Mouse (Mus musculus) forebrain, embryonic 13.5 days (tissue): Measurements from ENCODE around the gene Dph6. TPM values are rescaled to one million over a fixed set of nuclear protein-coding genes. Genes with fewer than 3 reads are reported as not detected.
"Not testable (repeated sequence)": the region's sequence is repeated elsewhere in the genome, so short reads cannot be mapped to it uniquely, and the experiment has no call there.

ENCODE experiments used
- ATAC-seq: fragments of 200-750 bp; cut with Nextera tagmentation; 2 replicates; pipeline ENCODE4 v1.8.0; 2017
- H3K27ac ChIP-seq: fragments of 300-500 bp; sonication (generic); 2 replicates; pipeline ENCODE4 v1.5.1; 2015; ENCODE audit warnings: inconsistent platforms, mild to moderate bottlenecking, moderate library complexity
- H3K27me3 ChIP-seq: fragments of 300-500 bp; sonication (generic); 2 replicates; pipeline ENCODE4 v1.6.1; 2015; ENCODE audit warnings: mild to moderate bottlenecking, inconsistent platforms
- H3K36me3 ChIP-seq: fragments of 300-500 bp; sonication (generic); 2 replicates; pipeline ENCODE4 v1.6.1; 2015; ENCODE audit warnings: mild to moderate bottlenecking, inconsistent platforms; ENCODE audit not compliant: poor library complexity, severe bottlenecking
- H3K4me1 ChIP-seq: fragments of 300-500 bp; sonication (generic); 2 replicates; pipeline ENCODE4 v1.6.1; 2015; ENCODE audit warnings: inconsistent platforms
- H3K4me2 ChIP-seq: fragments of 300-500 bp; sonication (generic); 2 replicates; pipeline ENCODE4 v1.6.1; 2015; ENCODE audit warnings: inconsistent platforms, mild to moderate bottlenecking, moderate library complexity
- H3K4me3 ChIP-seq: fragments of 300-500 bp; sonication (generic); 2 replicates; pipeline ENCODE4 v1.5.1; 2015; ENCODE audit warnings: mild to moderate bottlenecking, inconsistent platforms
- H3K9ac ChIP-seq: fragments of 300-500 bp; sonication (generic); 2 replicates; pipeline ENCODE4 v1.6.1; 2015; ENCODE audit warnings: mild to moderate bottlenecking, inconsistent platforms
- H3K9me3 ChIP-seq: fragments of 300-500 bp; sonication (generic); replicated peaks from 2 replicates; pipeline ENCODE4 v1.6.1; 2016; ENCODE audit warnings: inconsistent platforms
- WGBS: fragments of 180-500 bp; shearing (Covaris S2); methylation state at CpG from one replicate; pipeline ENCODE4 v1.1.7; 2015; 5-methylcytosine and 5-hydroxymethylcytosine counted together
- polyA plus RNA-seq: library from polyadenylated mRNA; unstranded; fragments of >200 nt; fragmentation: Nextera tagmentation; extraction: Ambion mirVana; gene quantifications from 2 replicates; pipeline ENCODE4 v1.2.1, GENCODE M21; 2015

Dph6 gene
- polyA plus RNA-seq, 1 experiment from 2014 or later: 22.5 TPM

DNA sequence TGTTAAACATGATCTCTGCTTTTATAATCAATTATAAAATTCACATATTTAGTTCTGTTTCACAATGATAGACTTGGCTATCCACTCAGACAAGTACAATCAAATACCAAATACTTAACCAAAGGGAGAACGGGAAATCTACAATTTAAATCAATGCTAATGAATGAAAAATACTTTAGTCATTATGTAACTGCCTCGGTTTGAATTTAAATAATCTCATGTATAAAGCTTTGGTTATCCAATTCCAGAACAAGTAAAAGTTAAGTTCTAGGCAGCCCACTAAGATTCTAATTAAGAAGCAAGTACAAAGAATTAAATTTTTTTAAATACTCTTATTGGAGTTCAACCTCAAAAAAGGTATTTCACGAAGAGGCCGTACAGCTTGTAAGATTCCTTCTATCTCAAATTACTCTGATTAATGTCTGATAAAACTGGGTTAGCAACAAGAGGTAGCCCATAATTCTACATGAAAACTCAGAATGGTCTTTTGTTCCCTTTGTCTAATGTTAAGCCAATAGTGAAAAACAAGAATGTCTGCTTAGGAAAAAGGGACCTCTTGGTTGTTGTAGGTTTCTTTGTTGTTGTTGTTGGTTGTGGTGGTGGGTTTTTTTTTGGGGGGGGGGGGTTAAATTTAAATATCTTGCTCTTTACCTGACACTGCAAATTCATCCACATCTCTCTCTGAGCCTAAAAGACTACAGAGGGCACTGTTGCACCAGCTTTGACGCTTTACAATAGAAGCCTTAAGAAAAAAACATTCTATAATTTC is 32.8 kb downstream of the Dph6 start:
- no peaks in the 10 kb centered on the region for H3K9me3 ChIP-seq

DNA sequence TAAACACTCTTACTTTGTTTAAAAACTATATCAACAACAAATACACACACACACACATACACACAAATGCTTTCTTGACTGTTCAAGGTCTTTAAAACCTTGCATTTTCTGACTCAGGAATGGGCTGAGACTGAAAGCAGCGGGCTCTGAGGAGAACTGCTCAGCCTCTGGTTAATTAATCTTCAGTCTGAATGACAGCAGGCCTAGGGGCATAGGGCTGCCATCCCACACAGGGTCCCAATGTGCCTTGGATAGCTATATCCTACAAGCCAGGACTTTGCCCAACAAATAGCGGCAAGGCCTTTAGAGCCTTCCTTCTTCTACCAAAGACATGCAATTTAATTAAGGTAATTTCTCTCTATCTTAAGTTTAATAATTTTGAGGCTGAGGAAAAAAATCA is 43.2 kb downstream of the Dph6 start:
- peak; percentile 84 for ATAC-seq
- no peaks in the 10 kb centered on the region for H3K36me3 ChIP-seq
- H3K9me3 ChIP-seq: no peaks in the 10 kb centered on the region
- H3K4me3 ChIP-seq: no peak overlapping the region
- H3K9ac ChIP-seq: no peak overlapping the region
- no peaks in the 10 kb centered on the region for H3K27me3 ChIP-seq
- no peak overlapping the region for H3K27ac ChIP-seq
- H3K4me2 ChIP-seq: no peak overlapping the region
- WGBS: 9% methylated on average over 2 of the region's 2 CpGs
- peaks cover 19% of the 10 kb centered on the region for H3K4me1 ChIP-seq

More for the DNA sequence above, 32.8 kb downstream of the Dph6 start:
- Histone ChIP-seq H3K4me2 (no peak overlapping the region), H3K9ac (no peak overlapping the region), H3K36me3 (no peaks in the 10 kb centered on the region), H3K27ac (0 out of 2 replicates have a peak overlapping the region, but pooled peaks have one; percentile 8), H3K4me1 (peaks cover 34% of the 10 kb centered on the region), H3K4me3 (no peak overlapping the region), H3K27me3 (no peaks in the 10 kb centered on the region)
- 9% methylated on average over 5 of the region's 5 CpGs for WGBS
- peak; percentile 80 for ATAC-seq

DNA sequence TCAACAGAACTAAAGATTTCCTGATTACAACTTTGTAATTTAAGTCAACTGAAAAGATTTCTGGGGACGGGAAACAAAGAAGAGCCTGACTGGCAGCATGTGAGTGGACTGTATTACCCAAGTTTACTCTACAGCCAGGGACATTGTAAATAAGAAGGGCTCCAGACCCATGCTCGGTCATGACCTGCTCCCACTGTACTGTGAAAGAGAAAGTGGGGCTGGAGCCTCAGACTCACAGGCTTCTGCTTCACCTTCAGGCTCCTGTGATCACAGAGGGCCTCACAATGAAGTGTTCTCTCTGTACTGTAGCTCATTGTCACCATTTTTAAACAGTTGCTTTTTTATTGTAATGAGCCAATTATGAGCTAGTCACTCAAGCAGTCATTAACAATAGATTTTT is 44.7 kb downstream of the Dph6 start:
- Histone ChIP-seq H3K27ac (no peak overlapping the region), H3K4me3 (no peak overlapping the region), H3K36me3 (no peaks in the 10 kb centered on the region), H3K4me2 (0 out of 2 replicates have a peak overlapping the region, but pooled peaks have one; percentile 0), H3K4me1 (peaks cover 19% of the 10 kb centered on the region), H3K27me3 (no peaks in the 10 kb centered on the region), H3K9me3 (no peaks in the 10 kb centered on the region), H3K9ac (no peak overlapping the region)
- 2% methylated on average over 2 of the region's 2 CpGs for WGBS
- peak; percentile 88 for ATAC-seq

DNA sequence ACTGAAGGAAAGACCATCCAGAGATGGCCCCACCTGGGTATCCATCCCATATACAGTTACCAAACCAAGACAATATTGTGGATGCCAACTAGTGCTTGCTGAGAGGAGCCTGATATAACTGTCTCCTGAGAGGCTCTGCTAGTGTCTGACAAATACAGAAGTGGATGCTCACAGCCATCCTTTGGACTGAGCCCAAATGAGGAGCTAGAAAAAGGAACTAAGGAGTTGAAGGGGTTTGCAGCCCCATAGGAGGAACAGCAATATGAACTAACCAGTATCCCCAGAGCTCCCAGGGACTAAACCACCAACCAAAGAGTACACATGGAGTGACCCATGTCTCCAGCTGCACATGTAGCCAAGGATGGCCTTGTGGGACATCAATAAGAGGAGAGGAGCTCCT is 49.6 kb downstream of the Dph6 start:
- H3K27ac ChIP-seq, H3K4me1 ChIP-seq, H3K4me2 ChIP-seq, H3K27me3 ChIP-seq, ATAC-seq, H3K9me3 ChIP-seq, H3K4me3 ChIP-seq, H3K36me3 ChIP-seq, H3K9ac ChIP-seq: not testable (repeated sequence)

DNA sequence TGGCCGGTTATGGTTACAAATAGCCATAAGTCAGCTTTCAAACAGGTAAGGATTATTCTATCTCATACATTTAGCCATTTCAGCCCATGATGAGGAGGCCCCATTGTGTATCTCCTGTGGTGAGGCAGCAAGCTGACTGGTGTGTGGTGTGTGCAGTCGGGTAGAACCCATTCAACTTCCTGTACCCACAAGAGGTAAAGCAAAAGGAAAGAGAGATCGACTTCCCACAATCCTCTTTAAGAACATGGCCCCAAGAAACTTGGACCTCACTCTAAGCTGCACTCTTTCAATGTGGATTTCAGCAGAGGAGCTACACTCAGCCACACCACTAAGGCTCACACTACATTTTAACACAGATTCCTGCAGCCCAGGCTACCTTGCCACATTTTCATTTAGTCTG is 53.6 kb downstream of the Dph6 start:
- 85% methylated on average over 3 of the region's 3 CpGs for WGBS
- H3K9ac ChIP-seq: no peak overlapping the region
- H3K27me3 ChIP-seq: no peaks in the 10 kb centered on the region
- no peak overlapping the region for H3K4me2 ChIP-seq
- no peaks in the 10 kb centered on the region for H3K36me3 ChIP-seq
- no peaks in the 10 kb centered on the region for H3K4me1 ChIP-seq
- ATAC-seq: no peak
- no peaks in the 10 kb centered on the region for H3K9me3 ChIP-seq
- H3K27ac ChIP-seq: no peak overlapping the region
- no peak overlapping the region for H3K4me3 ChIP-seq

DNA sequence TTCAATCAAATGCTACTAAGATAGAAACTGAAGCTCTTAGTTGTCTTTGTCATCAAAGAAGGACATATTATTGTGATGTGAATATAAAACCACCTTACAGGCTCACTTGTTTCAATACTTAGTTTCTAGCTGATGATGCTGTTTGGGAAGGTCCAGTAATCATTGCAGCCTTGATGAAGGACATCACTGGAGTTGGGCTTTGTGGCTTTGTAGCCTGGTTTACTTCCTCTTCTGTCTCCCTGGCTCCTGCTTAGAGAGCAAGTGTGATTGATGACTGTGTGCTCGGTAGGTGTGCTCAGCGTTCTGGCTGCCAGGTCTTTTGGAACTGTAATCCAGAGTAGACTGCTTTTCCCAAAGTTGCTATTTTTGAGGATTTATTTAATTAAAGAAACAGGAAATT is 55.0 kb downstream of the Dph6 start:
- Histone ChIP-seq H3K9ac (no peak overlapping the region), H3K27ac (no peak overlapping the region), H3K4me1 (no peaks in the 10 kb centered on the region), H3K4me3 (no peak overlapping the region), H3K4me2 (no peak overlapping the region), H3K36me3 (no peaks in the 10 kb centered on the region), H3K9me3 (no peaks in the 10 kb centered on the region), H3K27me3 (no peaks in the 10 kb centered on the region)
- no peak for ATAC-seq
- WGBS: 86% methylated on average over 2 of the region's 2 CpGs

DNA sequence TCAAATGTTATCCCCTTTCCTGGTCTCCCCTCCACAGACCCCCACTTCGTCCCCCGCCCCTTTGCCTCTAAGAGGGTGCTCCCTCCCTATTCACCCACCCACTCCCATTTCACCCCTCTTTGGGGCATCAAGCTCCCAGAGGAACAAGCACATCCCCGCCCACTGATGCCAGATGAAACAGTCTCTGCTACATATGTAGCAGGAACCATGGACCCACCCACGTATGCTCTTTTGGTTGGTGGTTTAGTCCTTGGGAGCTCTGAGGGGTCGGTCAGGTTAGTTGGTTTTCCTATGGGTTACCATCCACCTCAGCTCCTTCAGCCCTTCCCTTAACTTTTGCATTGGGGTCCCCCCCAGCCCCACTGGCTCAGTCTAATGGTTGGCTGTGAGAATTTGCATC is 61.4 kb downstream of the Dph6 start:
- Histone ChIP-seq H3K4me1 (peaks cover 4% of the 10 kb centered on the region; the same call in 1 of the 2 replicates), H3K27ac (no peak overlapping the region), H3K4me2 (no peak overlapping the region), H3K27me3 (no peaks in the 10 kb centered on the region), H3K9ac (no peak overlapping the region), H3K9me3 (no peaks in the 10 kb centered on the region), H3K36me3 (no peaks in the 10 kb centered on the region), H3K4me3 (no peak overlapping the region)
- 91% methylated on average over 5 of the region's 5 CpGs for WGBS
- no peak for ATAC-seq

DNA sequence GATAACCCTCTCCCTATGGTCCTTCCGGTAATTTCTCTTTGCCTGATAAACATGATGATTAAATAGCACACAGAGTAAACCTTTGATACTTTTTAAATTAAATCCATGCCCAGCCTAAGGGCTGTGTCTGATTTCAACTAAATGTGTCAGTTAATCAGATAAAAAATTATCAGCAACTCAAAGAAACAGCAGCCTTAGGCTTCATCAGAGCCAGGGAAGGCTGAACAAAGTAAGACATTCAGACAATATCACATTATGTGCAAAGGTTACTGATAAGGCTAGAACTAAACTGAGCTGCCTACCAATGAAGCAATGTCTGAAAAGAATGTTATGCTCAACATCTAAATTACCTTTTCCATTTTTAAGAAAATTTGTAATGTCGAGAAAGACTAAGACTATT is 74.0 kb downstream of the Dph6 start:
- ATAC-seq: no peak
- no peak overlapping the region for H3K27ac ChIP-seq
- 92% methylated on average over 2 of the region's 2 CpGs for WGBS
- H3K27me3 ChIP-seq: no peaks in the 10 kb centered on the region
- no peaks in the 10 kb centered on the region for H3K36me3 ChIP-seq
- no peak overlapping the region for H3K4me3 ChIP-seq
- H3K9me3 ChIP-seq: no peaks in the 10 kb centered on the region
- H3K4me2 ChIP-seq: no peak overlapping the region
- H3K4me1 ChIP-seq: no peaks in the 10 kb centered on the region
- H3K9ac ChIP-seq: no peak overlapping the region

DNA sequence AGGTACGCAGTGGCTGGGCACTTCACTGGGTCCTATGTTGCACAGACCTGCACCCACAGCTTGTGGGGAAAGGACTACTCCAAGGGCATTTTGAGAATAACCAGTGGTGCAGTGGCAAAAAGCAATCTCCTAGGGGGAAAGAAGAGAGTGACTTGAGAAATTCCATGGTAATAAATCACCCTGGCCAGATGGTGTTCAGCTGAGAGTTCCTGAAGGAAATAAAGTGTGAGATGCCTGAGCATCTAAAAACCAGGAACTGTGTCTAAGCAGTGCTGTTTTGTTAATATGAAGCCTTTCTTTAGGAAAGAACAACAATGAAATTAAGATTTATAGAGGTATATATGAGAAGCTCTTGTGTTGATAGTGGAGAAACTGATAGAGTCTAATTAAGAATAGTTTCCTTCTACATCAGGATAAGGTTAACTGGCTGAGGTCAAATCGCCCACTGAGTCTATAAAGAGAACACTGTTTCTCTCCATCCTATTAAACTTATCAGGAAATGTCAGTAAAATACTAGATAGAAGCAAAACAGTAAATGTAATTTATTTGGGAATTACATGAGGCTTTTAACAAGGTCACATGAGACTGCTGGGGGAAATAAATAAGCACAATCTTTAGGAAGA is 111.7 kb downstream of the Dph6 start:
- no peaks in the 10 kb centered on the region for H3K36me3 ChIP-seq
- H3K27me3 ChIP-seq: no peaks in the 10 kb centered on the region
- peaks cover 9% of the 10 kb centered on the region for H3K4me1 ChIP-seq
- no peak overlapping the region for H3K27ac ChIP-seq
- no peak overlapping the region for H3K4me3 ChIP-seq
- WGBS: 89% methylated on average over 2 of the region's 2 CpGs
- no peak overlapping the region for H3K4me2 ChIP-seq
- H3K9me3 ChIP-seq: no peaks in the 10 kb centered on the region
- ATAC-seq: no peak
- no peak overlapping the region for H3K9ac ChIP-seq

DNA sequence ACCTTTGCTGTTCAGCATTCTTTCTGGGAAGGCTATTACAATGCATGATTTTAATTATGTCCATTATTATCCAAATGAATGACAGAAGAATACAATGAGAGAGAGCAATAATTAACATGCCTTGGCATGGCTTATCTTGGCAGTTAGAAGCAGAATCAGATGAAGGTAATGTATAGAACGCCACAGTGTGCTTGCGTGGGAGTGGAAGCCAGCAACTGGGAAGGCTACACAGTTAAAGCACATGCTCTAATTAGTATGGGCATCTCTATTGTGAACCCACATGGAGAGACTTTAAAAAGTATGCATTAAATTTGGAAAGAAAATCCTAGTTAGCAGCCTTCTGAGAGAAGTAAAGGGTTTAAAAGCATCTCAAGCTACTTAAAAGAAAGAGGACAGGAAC is 112.4 kb downstream of the Dph6 start:
- Histone ChIP-seq H3K27ac (no peak overlapping the region), H3K9me3 (no peaks in the 10 kb centered on the region), H3K9ac (no peak overlapping the region), H3K36me3 (no peaks in the 10 kb centered on the region), H3K27me3 (no peaks in the 10 kb centered on the region), H3K4me2 (no peak overlapping the region), H3K4me3 (no peak overlapping the region), H3K4me1 (peaks cover 9% of the 10 kb centered on the region)
- WGBS: 30% methylated on average over 2 of the region's 2 CpGs
- no peak for ATAC-seq

DNA sequence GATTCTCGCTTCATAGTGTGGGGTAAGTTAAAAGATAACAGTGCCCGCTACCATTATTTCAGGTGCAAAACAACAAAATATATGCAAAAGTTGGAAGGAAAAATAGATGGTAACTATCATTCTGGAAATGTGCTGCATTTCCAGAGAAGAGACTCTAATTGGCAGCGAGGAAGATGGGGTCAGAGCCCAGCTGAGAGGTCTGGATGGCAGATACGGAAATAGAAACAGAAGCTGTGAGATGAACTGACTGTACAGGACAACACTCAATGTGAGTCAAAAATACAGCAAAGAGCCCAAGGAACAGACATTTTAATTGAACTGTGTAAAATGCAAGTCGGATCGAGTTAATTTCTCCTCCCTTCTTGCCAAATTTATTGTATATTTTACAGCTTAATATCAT is 114.3 kb downstream of the Dph6 start:
- WGBS: 86% methylated on average over 6 of the region's 6 CpGs
- no peaks in the 10 kb centered on the region for H3K9me3 ChIP-seq
- no peaks in the 10 kb centered on the region for H3K27me3 ChIP-seq
- no peak overlapping the region for H3K9ac ChIP-seq
- H3K4me1 ChIP-seq: peaks cover 9% of the 10 kb centered on the region
- no peak overlapping the region for H3K27ac ChIP-seq
- no peak overlapping the region for H3K4me2 ChIP-seq
- no peak for ATAC-seq
- no peaks in the 10 kb centered on the region for H3K36me3 ChIP-seq
- no peak overlapping the region for H3K4me3 ChIP-seq

DNA sequence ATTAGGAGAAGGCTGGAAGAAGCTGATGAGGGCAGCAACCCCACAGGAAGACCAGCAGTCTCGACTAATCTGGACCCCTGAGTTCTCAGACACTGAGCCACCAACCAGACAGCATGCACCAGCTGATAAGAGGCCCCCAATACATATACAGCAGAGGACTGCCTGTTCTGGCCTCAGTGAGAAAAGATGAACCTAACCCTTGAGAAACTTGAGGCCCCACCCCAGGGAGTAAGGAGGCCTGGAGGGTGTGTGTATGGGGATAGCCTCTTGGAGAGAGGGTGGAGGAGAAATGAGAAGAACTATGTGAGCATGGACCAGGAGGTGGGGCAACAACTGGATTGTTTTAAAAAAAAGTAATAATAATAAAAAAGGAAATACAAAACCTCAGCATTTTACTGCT is 118.7 kb downstream of the Dph6 start:
- ATAC-seq: no peak
- H3K27ac ChIP-seq: no peak overlapping the region
- H3K9ac ChIP-seq: no peak overlapping the region
- no peak overlapping the region for H3K4me2 ChIP-seq
- no peak overlapping the region for H3K4me3 ChIP-seq
- H3K27me3 ChIP-seq: no peaks in the 10 kb centered on the region
- H3K9me3 ChIP-seq: no peaks in the 10 kb centered on the region
- no peaks in the 10 kb centered on the region for H3K4me1 ChIP-seq
- 73% methylated on average over 1 of the region's 1 CpGs for WGBS
- peaks cover 4% of the 10 kb centered on the region; the same call in 1 of the 2 replicates for H3K36me3 ChIP-seq
